Comparison of ENCODE assay signal across 27 mouse cellular contexts in the genomic region with DNA sequence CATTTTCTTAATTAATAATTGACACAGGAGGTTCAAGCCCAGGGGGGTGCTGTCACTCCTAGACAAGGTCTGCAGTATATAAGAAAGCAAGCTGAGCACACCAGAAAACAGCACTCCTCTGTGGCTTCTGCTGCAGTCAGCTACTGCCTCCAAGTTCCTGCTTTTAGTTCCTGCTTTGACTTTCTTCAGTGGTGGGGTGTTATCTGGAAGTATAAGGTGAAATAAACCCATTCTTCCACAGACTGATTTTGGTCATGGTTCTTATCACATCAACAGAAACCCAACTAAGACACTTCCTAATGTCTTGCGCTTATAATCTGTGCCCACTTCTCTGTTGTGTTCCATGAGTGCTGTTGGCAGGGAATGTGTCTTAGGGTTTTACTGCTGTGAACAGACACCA.
"Had no signal": no experiment of that assay in that cellular context is flagged by ENCODE, and none has a peak within 500 bp of the region (broad histone marks: within the 10 kb centered on the region; RNA-seq: fewer than 3 reads in every experiment).

No protein-coding gene starts in this region.

- H3K9me3 ChIP-seq: heart, embryonic 13.5 days; heart, embryonic 15.5 days; hindbrain, embryonic 13.5 days; hindbrain, embryonic 15.5 days; kidney, embryonic 15.5 days; limb, embryonic 15.5 days; liver, embryonic 12.5 days had no signal

- H3K27ac ChIP-seq: gastrocnemius, adult 2 months; heart, adult 2 months; heart, embryonic 13.5 days; heart, embryonic 15.5 days; hindbrain, embryonic 13.5 days; hindbrain, embryonic 15.5 days; hindbrain, postnatal 0 days; kidney, embryonic 15.5 days; kidney, postnatal 0 days; left cerebral cortex, adult 2 months; limb, embryonic 13.5 days; limb, embryonic 15.5 days; liver, embryonic 12.5 days had no signal

- DNase-seq: gastrocnemius, adult 2 months; gastrocnemius, postnatal 14 days; gastrocnemius, postnatal 36 days; heart, adult 11 months; heart, adult 2 months; heart, postnatal 14 days; heart, postnatal 36 days; kidney, adult 11 months; kidney, adult 2 months; kidney, adult 9 months; kidney, postnatal 14 days; kidney, postnatal 36 days; layer of hippocampus, adult 9-11 months; layer of hippocampus, postnatal 36 days; left cerebral cortex, postnatal 4 days had no signal

- ATAC-seq: hindbrain, postnatal 0 days; intestine, embryonic 16.5 days; liver, embryonic 12.5 days had no signal

- H3K4me3 ChIP-seq: gastrocnemius, adult 2 months; heart, adult 2 months; heart, embryonic 13.5 days; heart, embryonic 15.5 days; hindbrain, embryonic 13.5 days; hindbrain, embryonic 15.5 days; kidney, embryonic 15.5 days; left cerebral cortex, adult 2 months; limb, embryonic 13.5 days; limb, embryonic 15.5 days; liver, embryonic 12.5 days had no signal

- H3K27me3 ChIP-seq: heart, embryonic 13.5 days; heart, embryonic 15.5 days; hindbrain, embryonic 13.5 days; hindbrain, embryonic 15.5 days; kidney, embryonic 15.5 days; limb, embryonic 13.5 days; limb, embryonic 15.5 days; liver, embryonic 12.5 days had no signal
